Mouse (Mus musculus) bone marrow macrophage, adult 2 months (primary cell): ENCODE data around the gene Gng10. TPM values are rescaled to one million over a fixed set of nuclear protein-coding genes. Genes with fewer than 3 reads are reported as not detected.
A peak's percentile ranks its signal among the peaks of the same experiment; 100 is the strongest.

Experiments used
- H3K27ac ChIP-seq: 2 replicates; pipeline ENCODE4 v1.5.1; 2012; ENCODE audit warnings: low read depth, low read length; ENCODE audit not compliant: insufficient read depth
- H3K4me1 ChIP-seq: 2 replicates; pipeline ENCODE4 v1.6.1; 2012; ENCODE audit warnings: low read length; ENCODE audit not compliant: control insufficient read depth, insufficient read depth
- H3K4me3 ChIP-seq: 2 replicates; pipeline ENCODE4 v1.5.1; 2012; ENCODE audit warnings: mild to moderate bottlenecking, low read length, moderate library complexity; ENCODE audit not compliant: insufficient read depth
- CTCF ChIP-seq: IDR thresholded peaks from 2 replicates; pipeline ENCODE4 v1.5.1; 2012; ENCODE audit warnings: low read depth, mild to moderate bottlenecking, low read length, moderate library complexity
- POLR2A ChIP-seq: IDR thresholded peaks from 2 replicates; pipeline ENCODE4 v1.6.1; 2012; ENCODE audit warnings: mild to moderate bottlenecking, low read depth, low read length, borderline replicate concordance
- polyA plus RNA-seq: library from polyadenylated mRNA; stranded (reverse); fragments of >200 nt; gene quantifications from 2 replicates; pipeline ENCODE4 v1.2.4, GENCODE M21; 2012; ENCODE audit not compliant: missing spikeins, insufficient read depth, insufficient read length

The Gng10 gene
- polyA plus RNA-seq, 1 experiment, result 54.3 TPM

- Histone ChIP-seq H3K4me1 (no peaks in the 10 kb centered on the region), H3K4me3 (no peak overlapping the region), H3K27ac (no peak overlapping the region)
- TF ChIP-seq POLR2A, result no peak
- no peak for TF ChIP-seq CTCF
Observed at GRCm38 (mm10) chr4:59015181-59015580, 19.7 kb upstream of the Gng10 start.

GRCm38 (mm10) chr4:59016922-59017321 lies 18.0 kb upstream of the Gng10 start:
- no peak for TF ChIP-seq POLR2A
- TF ChIP-seq CTCF, result no peak
- no peak overlapping the region for H3K27ac ChIP-seq
- H3K4me3 ChIP-seq, result no peak overlapping the region
- no peaks in the 10 kb centered on the region for H3K4me1 ChIP-seq

- Histone ChIP-seq H3K27ac (no peak overlapping the region), H3K4me1 (peaks cover 11% of the 10 kb centered on the region), H3K4me3 (peak overlapping the region; percentile 74)
- TF ChIP-seq POLR2A, result no peak
- no peak for TF ChIP-seq CTCF
Observed at GRCm38 (mm10) chr4:59034325-59034917, 467 bp upstream of the Gng10 start.

DNA sequence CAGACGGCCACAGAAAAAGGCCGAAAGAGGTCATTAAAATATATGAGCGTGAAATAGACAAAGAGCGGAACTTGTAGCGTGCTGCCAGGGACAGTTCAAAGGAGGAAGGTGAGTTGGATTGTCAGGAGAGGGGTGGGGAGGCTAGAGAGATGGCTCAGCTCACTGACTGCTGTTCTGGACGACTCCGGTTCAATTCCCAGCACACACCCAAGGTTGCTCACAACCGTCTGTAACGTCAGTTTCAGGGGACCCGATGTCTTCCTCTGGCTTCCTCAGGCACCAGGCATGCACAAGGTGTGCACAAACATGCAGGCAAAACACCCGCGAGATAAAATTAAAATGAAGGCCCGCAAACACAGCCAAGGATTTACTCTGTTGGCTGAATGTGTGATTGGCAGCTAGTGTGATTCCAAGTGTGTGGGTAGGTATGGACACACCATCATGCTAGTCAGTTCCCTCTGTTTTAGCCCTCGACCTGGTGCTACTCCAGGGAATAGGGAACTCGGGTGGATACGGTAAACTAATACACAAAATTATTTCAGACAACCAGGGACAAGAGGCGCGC lies 980 bp downstream of the Gng10 start:
- Histone ChIP-seq H3K4me3 (peak overlapping the region; percentile 74), H3K27ac (peak overlapping the region; percentile 88; the same call in 1 of the 2 replicates), H3K4me1 (peaks cover 21% of the 10 kb centered on the region)
- no peak for TF ChIP-seq POLR2A
- no peak for TF ChIP-seq CTCF

DNA sequence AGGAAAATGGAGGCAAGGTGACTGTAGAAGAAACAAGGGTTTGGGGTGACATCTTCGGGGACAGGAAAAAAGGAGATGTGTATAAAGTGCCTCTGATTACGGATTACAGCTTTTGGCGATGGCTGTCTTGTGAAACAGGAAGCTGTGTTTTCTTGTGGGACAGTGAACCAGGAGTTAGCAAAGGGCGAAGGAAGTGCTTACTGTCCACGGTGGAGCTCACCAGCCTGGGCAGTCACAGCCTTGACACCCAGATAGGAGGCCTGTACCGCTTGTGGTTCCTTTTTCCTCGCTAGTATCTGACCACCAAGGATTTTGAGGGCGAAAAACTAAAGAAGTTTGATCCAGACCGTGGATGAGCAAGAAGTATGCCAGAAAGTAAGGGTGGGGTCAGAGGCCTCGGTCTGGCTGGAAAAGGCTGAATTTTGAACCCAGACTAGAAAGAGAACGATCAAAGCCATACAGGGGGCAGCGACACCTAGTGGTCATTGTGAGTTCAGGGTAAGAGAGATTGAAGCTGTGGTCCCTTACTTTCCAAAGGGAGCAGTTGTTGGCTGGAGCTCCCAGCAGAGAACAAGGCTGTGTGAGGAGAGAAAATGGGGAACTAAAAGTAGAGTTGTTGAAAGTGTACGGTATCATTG lies 1.7 kb downstream of the Gng10 start:
- peak overlapping the region; percentile 74 for H3K4me3 ChIP-seq

GRCm38 (mm10) chr4:59037525-59037924 lies 2.6 kb downstream of the Gng10 start:
- no peak overlapping the region for H3K27ac ChIP-seq
- peaks cover 21% of the 10 kb centered on the region for H3K4me1 ChIP-seq
- no peak for TF ChIP-seq CTCF
- no peak for TF ChIP-seq POLR2A
- H3K4me3 ChIP-seq, result no peak overlapping the region

More for the DNA sequence above, 1.7 kb downstream of the Gng10 start:
- peaks cover 21% of the 10 kb centered on the region for H3K4me1 ChIP-seq
- TF ChIP-seq CTCF (peak; percentile 97), POLR2A (no peak)
- H3K27ac ChIP-seq, result peak overlapping the region; percentile 88

DNA sequence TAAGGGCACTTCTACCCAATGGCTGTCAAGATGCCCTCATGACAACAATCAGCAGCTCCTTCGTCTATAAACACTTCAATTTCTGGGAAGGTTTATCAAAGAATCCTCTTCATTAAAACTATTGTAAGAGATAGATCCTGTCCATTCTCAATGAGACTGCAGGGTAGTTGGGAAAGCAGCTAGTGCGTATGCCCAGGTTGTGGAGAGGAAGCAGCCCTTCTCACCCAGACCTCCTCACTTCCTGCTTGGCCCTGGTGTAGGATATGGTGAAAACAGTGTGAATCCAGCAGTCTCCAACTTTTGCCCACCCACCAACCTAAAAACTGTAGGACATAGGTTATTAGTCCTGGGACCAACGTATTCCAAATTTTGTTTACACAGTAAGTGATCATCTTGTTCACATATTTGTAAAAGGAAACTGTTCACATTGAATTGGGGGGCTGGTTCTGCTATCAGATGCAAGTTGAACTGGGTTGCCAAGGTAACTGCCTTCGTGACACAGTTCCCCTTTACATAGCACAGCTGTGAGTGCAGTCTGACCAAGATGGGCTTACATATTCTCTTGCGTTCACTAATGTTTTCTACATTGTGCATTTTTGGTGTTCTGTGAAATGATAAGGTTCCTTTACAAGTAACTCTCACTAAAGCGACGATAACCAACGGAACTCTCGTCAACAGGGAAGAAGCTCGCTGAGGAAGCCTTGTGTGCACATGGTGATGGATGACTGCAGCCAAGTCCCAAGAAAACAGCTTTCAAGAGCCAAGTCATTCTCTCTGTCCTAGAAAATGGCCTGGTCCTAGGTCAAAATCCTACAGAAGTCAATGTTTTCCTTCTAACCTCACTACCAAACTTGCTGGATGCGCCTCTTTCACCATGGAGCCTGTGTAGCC lies 5.8 kb downstream of the Gng10 start:
- no peak for TF ChIP-seq POLR2A
- no peak for TF ChIP-seq CTCF
- Histone ChIP-seq H3K27ac (no peak overlapping the region), H3K4me3 (no peak overlapping the region), H3K4me1 (peaks cover 21% of the 10 kb centered on the region)

DNA sequence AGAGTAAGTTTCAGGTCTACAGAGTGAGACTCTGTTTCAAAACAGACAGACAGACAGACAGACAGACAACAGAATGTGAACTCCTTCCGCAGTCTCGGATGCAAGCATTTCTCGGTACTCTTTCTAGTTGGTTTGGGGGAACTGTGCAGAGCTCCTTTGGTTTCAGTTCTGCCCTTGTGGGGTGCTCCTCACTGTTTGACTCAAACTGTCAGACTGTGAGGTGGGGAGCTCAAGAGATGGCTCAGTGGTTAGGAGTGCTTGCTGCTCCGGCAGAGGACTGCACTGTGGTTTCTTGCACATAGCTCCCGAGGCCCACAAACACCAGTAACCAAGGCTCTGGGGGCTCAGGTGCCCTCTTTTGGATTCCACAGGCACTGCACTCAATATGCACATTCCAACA lies 8.2 kb downstream of the Gng10 start:
- no peak for TF ChIP-seq POLR2A
- TF ChIP-seq CTCF, result no peak
- H3K4me1 ChIP-seq, result peaks cover 15% of the 10 kb centered on the region
- no peak overlapping the region for H3K27ac ChIP-seq
- H3K4me3 ChIP-seq, result no peak overlapping the region

DNA sequence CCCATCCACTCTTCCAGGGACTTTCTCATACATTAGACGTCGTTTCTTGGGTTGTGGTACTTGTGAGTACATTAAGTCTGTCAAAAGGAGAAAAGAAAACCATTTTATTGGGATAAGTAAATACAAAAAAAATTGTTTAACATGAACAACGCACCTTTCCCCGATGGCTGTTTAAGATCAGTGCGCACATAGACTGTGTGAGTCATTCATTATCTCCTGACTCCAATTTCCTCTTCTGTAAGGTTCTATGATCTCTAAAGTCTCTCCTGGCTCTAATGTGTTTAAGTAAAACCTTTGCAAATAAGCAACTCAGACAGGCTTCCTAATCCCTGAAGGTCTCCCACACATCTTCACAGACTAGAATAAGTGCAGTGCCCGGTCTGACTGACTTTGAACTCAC lies 9.0 kb downstream of the Gng10 start:
- H3K4me1 ChIP-seq, result peaks cover 15% of the 10 kb centered on the region
- no peak overlapping the region for H3K27ac ChIP-seq
- no peak overlapping the region for H3K4me3 ChIP-seq
- no peak for TF ChIP-seq CTCF
- TF ChIP-seq POLR2A, result no peak

GRCm38 (mm10) chr4:59047222-59047621 lies 12.3 kb downstream of the Gng10 start:
- Histone ChIP-seq H3K27ac (no peak overlapping the region), H3K4me1 (peaks cover 4% of the 10 kb centered on the region), H3K4me3 (no peak overlapping the region)
- no peak for TF ChIP-seq POLR2A
- no peak for TF ChIP-seq CTCF
